Mouse (Mus musculus) heart, postnatal 14 days (tissue): ENCODE results near the gene Traf4. TPM values are rescaled to one million over a fixed set of nuclear protein-coding genes. Genes with fewer than 3 reads are reported as not detected.

Experiments
- DNase-seq, 2 experiments: peaks; one replicate each; pipeline ENCODE4 v3.0.0; 2021 to 2022
- intact Hi-C: fragments of 180-260 bp; cut with DNase I; formaldehyde crosslinking; loops from one replicate; pipeline ENCODE4 v1.15.1; 2025
- microRNA-seq, 2 experiments: library from miRNA; unstranded; fragments of <30 nt; microRNA quantifications; one replicate each; pipeline ENCODE4 v1.2.0; 2021 to 2022
- total RNA-seq, 2 experiments: library from RNA; stranded (reverse); gene quantifications; 2 replicates each; pipeline ENCODE4 v1.2.3; 2021

The Traf4 gene
- total RNA-seq, 2 experiments from 2014 or later, result 10.3 to 11.2 TPM

- DNase-seq, result peak; percentile 91 to 94
- intact Hi-C loops, result loop anchor here (2.0 kb wide), 1 partner anchor 21 kb away; the partner anchor contains the start of gene Fam222b
Measured at GRCm38 (mm10) chr11:78115367-78116145, 49.8 kb downstream of the Traf4 start.

DNA sequence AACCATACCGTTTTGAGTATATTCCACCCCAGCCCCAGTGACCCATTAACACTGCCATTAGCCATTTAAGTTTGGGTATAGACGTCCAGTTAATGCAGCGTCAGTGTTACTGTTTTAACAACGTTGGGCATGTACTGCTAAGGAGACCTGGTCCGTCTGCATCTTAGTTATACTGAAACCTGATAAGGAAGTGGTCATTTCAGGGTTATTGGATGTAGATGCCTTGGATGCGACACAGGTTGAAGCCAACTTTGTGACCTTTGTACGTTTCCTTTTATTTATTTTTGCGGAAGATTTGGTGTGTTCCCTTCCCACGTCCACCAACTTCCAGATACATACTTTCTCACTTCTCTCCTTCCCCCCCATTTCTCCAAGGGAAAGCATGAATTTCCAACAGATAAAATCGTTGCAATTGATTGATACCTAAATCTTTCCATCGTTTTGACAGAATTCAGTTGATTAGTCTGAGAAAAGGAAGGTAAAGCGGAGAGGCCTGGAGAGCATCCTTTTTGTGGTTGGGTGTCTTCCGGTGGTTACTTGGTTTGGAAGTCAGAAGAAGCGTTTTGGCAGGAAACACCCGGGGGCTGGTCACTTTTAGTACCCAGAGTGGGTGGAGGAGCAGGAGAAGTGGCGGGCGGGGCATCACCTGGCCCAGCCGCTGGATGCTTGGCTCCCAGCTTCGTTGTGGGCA lies 50.6 kb downstream of the Traf4 start:
- DNase-seq, result no peak
- intact Hi-C loops, result loop anchor here (2.0 kb wide), 1 partner anchor 20 kb away; the partner anchor contains the start of gene Fam222b

GRCm38 (mm10) chr11:78113616-78114015 lies 51.8 kb downstream of the Traf4 start:
- intact Hi-C loops, result loop anchor here (2.0 kb wide), 1 partner anchor 19 kb away; the partner anchor contains the start of gene Fam222b
- no peak for DNase-seq

Small RNA genes lying within 50 kb of the gene (microRNA-seq; reads per million reads assigned to microRNA genes)
- 1.1 to 1.9 reads per million in 2 experiments for gene Mir7653

Other genes starting within 250 kb of the Traf4 start
- gene Sez6, start 234.8 kb downstream of the Traf4 start, total RNA-seq, result under 1 TPM; 0.22 to 0.50 TPM
- gene Phf12, start 182.8 kb downstream of the Traf4 start, total RNA-seq, result 10 to 100 TPM; 28.6 to 34.9 TPM
- gene Dhrs13, start 133.3 kb downstream of the Traf4 start, total RNA-seq, result 1 to 10 TPM; 3.8 to 3.9 TPM
- gene Flot2, start 127.7 kb downstream of the Traf4 start, total RNA-seq, result 10 to 100 TPM; 66.2 to 69.1 TPM
- gene Eral1, start 85.2 kb downstream of the Traf4 start, total RNA-seq, result 10 to 100 TPM; 22.2 to 25.6 TPM
- 10 to 100 TPM; 14.4 to 14.6 TPM for gene Fam222b, start 70.9 kb downstream of the Traf4 start, total RNA-seq
- 1 to 10 TPM; 4.8 to 6.2 TPM for gene Nek8, start 11.1 kb upstream of the Traf4 start, total RNA-seq
- gene Tlcd1, start 11.1 kb upstream of the Traf4 start, total RNA-seq, result 1 to 10 TPM; 6.5 to 7.6 TPM
- 100 to 1,000 TPM; 776 to 812 TPM for gene Rpl23a, start 18.0 kb upstream of the Traf4 start, total RNA-seq
- gene Rab34, start 22.8 kb upstream of the Traf4 start, total RNA-seq, result 10 to 100 TPM; 14.2 to 17.8 TPM
- gene Proca1, start 27.8 kb upstream of the Traf4 start, total RNA-seq, result 1 to 10 TPM in 1 of 2 experiments, under 1 TPM in 1; 0.76 to 2.6 TPM
- gene Sdf2, start 80.2 kb upstream of the Traf4 start, total RNA-seq, result 10 to 100 TPM; 49.8 to 51.3 TPM
- 10 to 100 TPM; 29.6 to 31.7 TPM for gene Supt6, start 80.4 kb upstream of the Traf4 start, total RNA-seq
- 100 to 1,000 TPM; 184 to 186 TPM for gene 2610507B11Rik, start 96.2 kb upstream of the Traf4 start, total RNA-seq
- gene BC030499, start 125.3 kb upstream of the Traf4 start, total RNA-seq, result 1 to 10 TPM in 1 of 2 experiments, under 1 TPM in 1; 0.90 to 1.9 TPM
- 1 to 10 TPM; 2.2 to 4.2 TPM for gene Spag5, start 135.9 kb upstream of the Traf4 start, total RNA-seq
- 1 to 10 TPM in 1 of 2 experiments, under 1 TPM in 1; 0.54 to 1.0 TPM for gene Aldoc, start 157.4 kb upstream of the Traf4 start, total RNA-seq
- gene Pigs, start 162.8 kb upstream of the Traf4 start, total RNA-seq, result 10 to 100 TPM; 23.5 to 23.9 TPM
- gene Unc119, start 177.9 kb upstream of the Traf4 start, total RNA-seq, result 1 to 10 TPM; 5.9 to 6.3 TPM
- gene Foxn1, start 221.0 kb upstream of the Traf4 start, total RNA-seq, result under 1 TPM in 1 of 2 experiments, not detected in 1; 0.24 TPM